Mouse (Mus musculus): ENCODE results near the gene Rab44.

GRCm38 (mm10) chr17:29168438-29168837, 54.5 kb downstream of the Rab44 start:
- TF ChIP-seq GATA1 (IDR thresholded peaks at IDR 0.05; ENCODE audit: borderline replicate concordance, low read length) (no peak), FLI1 (IDR thresholded peaks at IDR 0.05; ENCODE audit: low read length) (no peak)
